ENCODE assay signal across 22 mouse cellular contexts in the genomic region with DNA sequence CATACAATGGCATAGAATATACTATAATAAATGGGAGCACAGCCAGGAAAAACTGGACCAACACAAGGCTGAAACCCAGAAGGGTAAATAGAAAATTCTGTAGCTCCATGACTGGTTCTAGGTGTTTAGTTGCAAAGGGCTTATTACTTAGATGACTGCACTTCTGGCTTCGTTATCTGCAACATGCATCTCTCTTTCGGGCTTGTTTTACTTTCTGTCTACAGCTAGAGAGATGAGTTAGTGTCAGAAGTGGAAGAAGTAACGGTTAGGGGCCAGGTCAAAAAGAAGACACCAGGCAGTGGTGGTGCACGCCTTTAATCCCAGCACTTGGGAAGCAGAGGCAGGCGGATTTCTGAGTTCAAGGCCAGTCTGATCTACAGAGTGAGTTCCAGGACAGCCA.
"Had no signal": no experiment of that assay in that cellular context is flagged by ENCODE, and none has a peak within 500 bp of the region (broad histone marks: within the 10 kb centered on the region; RNA-seq: fewer than 3 reads in every experiment).

No protein-coding gene starts in this region.

- H3K36me3 ChIP-seq: lung, embryonic 15.5 days; midbrain, embryonic 12.5 days; neural tube, embryonic 13.5 days; neural tube, embryonic 15.5 days had no signal

- DNase-seq: lung, adult 2 months; lung, postnatal 14 days; lung, postnatal 36 days; midbrain, embryonic 14.5 days; retina, postnatal 1 day; right cerebral cortex, adult 18-20 months; right cerebral cortex, postnatal 25 days; right cerebral cortex, postnatal 4 days; spleen, adult 18-20 months; thymus, adult 18-20 months; thymus, postnatal 14 days; thymus, postnatal 36 days had no signal

- H3K4me2 ChIP-seq: lung, embryonic 15.5 days; midbrain, embryonic 12.5 days; neural tube, embryonic 13.5 days; neural tube, embryonic 15.5 days had no signal

- H3K9me3 ChIP-seq: lung, embryonic 15.5 days; megakaryocyte, embryonic 14.5 days; midbrain, embryonic 10.5 days; midbrain, embryonic 12.5 days; neural tube, embryonic 13.5 days; neural tube, embryonic 15.5 days had no signal

- H3K4me3 ChIP-seq: lung, embryonic 15.5 days; megakaryocyte, embryonic 14.5 days; midbrain, embryonic 10.5 days; midbrain, embryonic 12.5 days; myocyte; neural tube, embryonic 13.5 days; neural tube, embryonic 15.5 days had no signal

- H3K27me3 ChIP-seq: lung, embryonic 15.5 days; megakaryocyte, embryonic 14.5 days; midbrain, embryonic 12.5 days; neural tube, embryonic 13.5 days; neural tube, embryonic 15.5 days had no signal

- ATAC-seq: lung, postnatal 0 days; midbrain, embryonic 16.5 days had no signal

- H3K4me1 ChIP-seq: lung, embryonic 15.5 days; midbrain, embryonic 10.5 days; midbrain, embryonic 12.5 days had no signal

- H3K9ac ChIP-seq: lung, embryonic 15.5 days; midbrain, embryonic 12.5 days; neural tube, embryonic 13.5 days; neural tube, embryonic 15.5 days had no signal

- H3K27ac ChIP-seq: lung, embryonic 15.5 days; macrophage; midbrain, embryonic 10.5 days; midbrain, embryonic 12.5 days; neural tube, embryonic 13.5 days; neural tube, embryonic 15.5 days had no signal
